Mouse (Mus musculus) limb, embryonic 11.5 days (tissue): Measurements from ENCODE around the gene Bax. TPM values are rescaled to one million over a fixed set of nuclear protein-coding genes. Genes with fewer than 3 reads are reported as not detected.

Experiments
- ATAC-seq: fragments of 200-750 bp; cut with Nextera tagmentation; 2 replicates; pipeline ENCODE4 v1.8.0; 2017; ENCODE audit warnings: low read depth; ENCODE audit not compliant: insufficient number of reproducible peaks, low FRiP score, low TSS enrichment
- DNase-seq: peaks from one replicate; pipeline ENCODE4 v3.0.0-alpha.2; 2015; ENCODE audit warnings: low spot score
- H3K27ac ChIP-seq: fragments of 300-500 bp; sonication (generic); replicated peaks from 2 replicates; pipeline ENCODE4 v1.5.1; 2014; ENCODE audit warnings: low read depth, mild to moderate bottlenecking, low read length
- H3K27me3 ChIP-seq: fragments of 300-500 bp; sonication (generic); 2 replicates; pipeline ENCODE4 v1.6.1; 2014; ENCODE audit warnings: mild to moderate bottlenecking, low read length, mixed read lengths; ENCODE audit not compliant: control insufficient read depth, insufficient read depth
- H3K36me3 ChIP-seq: fragments of 300-500 bp; sonication (generic); 2 replicates; pipeline ENCODE4 v1.6.1; 2014; ENCODE audit warnings: mild to moderate bottlenecking, low read length, moderate library complexity, mixed read lengths; ENCODE audit not compliant: control insufficient read depth, insufficient read depth
- H3K4me1 ChIP-seq: fragments of 300-500 bp; sonication (generic); 2 replicates; pipeline ENCODE4 v1.6.1; 2014; ENCODE audit warnings: low read length, mixed read lengths; ENCODE audit not compliant: control insufficient read depth, insufficient read depth
- H3K4me2 ChIP-seq: fragments of 300-500 bp; sonication (generic); 2 replicates; pipeline ENCODE4 v1.6.1; 2014; ENCODE audit warnings: low read depth, mild to moderate bottlenecking, moderate library complexity; ENCODE audit not compliant: severe bottlenecking
- H3K4me3 ChIP-seq: fragments of 300-500 bp; sonication (generic); 2 replicates; pipeline ENCODE4 v1.5.1; 2014; ENCODE audit warnings: low read depth, low read length
- H3K9ac ChIP-seq: fragments of 300-500 bp; sonication (generic); 2 replicates; pipeline ENCODE4 v1.6.1; 2014; ENCODE audit warnings: mild to moderate bottlenecking, low read length
- H3K9me3 ChIP-seq: fragments of 300-500 bp; sonication (generic); 2 replicates; pipeline ENCODE4 v1.6.1; 2016; ENCODE audit warnings: low read length; ENCODE audit not compliant: control insufficient read depth
- WGBS: fragments of 180-500 bp; shearing (Covaris S2); extraction: QIAGEN DNeasy Blood & Tissue Kit; methylation state at CpG from one replicate; pipeline ENCODE4 v1.1.7; 2014; 5-methylcytosine and 5-hydroxymethylcytosine counted together
- polyA plus RNA-seq: library from polyadenylated mRNA; unstranded; fragments of >200 nt; fragmentation: Nextera tagmentation; extraction: Ambion mirVana; gene quantifications from 2 replicates; pipeline ENCODE4 v1.2.1, GENCODE M21; 2014

Gene Bax
- polyA plus RNA-seq, 1 experiment from 2014 or later = 186 TPM

DNA sequence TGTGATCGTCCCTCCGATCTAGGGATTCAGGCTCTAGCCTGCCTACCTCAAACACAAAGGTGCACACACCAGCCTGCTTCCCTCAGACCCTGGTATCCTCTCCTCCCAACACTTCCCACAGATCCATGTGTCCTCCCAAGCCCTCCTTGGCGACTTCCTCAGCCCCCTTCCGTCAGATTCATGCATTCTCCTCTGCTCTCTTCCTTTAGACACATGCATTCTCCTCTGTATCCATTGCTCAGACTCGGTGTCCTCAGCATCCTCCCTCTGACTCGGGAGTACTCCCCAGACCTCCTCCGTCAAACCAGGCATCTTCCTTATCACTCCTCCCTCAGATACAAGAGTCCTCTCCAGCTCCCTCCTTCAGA, 32.9 kb downstream of the Bax start:
- ATAC-seq (no peak), DNase-seq (no peak)
- Histone ChIP-seq H3K4me1 (peaks cover 36% of the 10 kb centered on the region), H3K27ac (0 out of 2 replicates have a peak overlapping the region, but pooled peaks have one; percentile 3), H3K9me3 (no peaks in the 10 kb centered on the region), H3K4me3 (peak overlapping the region; percentile 82), H3K4me2 (peak overlapping the region; percentile 92), H3K27me3 (no peaks in the 10 kb centered on the region), H3K9ac (peak overlapping the region; percentile 55), H3K36me3 (peaks cover 6% of the 10 kb centered on the region)
- WGBS = 2% methylated on average over 7 of the region's 7 CpGs

DNA sequence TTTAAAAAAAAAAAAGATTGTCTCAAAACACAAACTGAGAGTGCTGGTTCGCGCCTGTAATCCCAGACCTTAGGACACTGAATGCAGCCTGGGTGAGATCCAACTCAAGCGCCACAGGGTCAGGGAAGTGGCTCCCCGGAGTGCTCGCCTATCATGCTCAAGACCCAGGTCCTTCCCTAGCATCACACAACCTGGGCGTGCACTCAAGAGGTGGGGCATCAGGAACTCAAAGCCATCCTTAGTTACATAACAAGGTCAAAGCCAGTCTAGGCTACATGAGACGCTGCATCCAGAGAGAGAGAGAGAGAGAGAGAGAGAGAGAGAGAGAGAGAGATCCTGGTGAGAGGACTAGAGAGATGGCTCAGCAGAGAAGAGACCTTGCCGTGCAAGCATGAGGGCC, 40.1 kb downstream of the Bax start:
- no peaks in the 10 kb centered on the region for H3K27me3 ChIP-seq
- WGBS = 93% methylated on average over 8 of the region's 8 CpGs
- no peak for ATAC-seq

DNA sequence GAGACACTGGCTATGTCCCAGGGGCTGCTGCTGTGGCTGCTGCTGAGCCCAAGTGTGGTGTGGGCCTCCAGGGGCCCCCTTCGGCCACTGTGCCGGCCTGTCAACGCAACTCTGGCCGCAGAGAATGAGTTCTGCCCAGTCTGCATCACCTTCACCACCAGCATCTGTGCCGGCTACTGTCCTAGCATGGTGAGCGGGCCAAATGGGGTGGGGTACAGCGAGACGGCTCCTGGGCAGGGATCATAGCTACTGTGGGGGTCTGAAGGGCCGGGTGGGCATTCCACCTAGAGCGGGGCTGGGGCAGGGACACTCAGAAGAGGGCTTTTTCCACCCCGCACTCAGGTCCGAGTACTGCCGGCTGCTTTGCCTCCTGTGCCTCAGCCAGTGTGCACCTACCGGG, 45.5 kb downstream of the Bax start:
- no peak for DNase-seq
- WGBS = 90% methylated on average over 14 of the region's 14 CpGs
- ATAC-seq = no peak
- H3K4me2 ChIP-seq = no peak overlapping the region
- H3K27ac ChIP-seq = no peak overlapping the region
- H3K36me3 ChIP-seq = peaks cover 23% of the 10 kb centered on the region
- H3K9ac ChIP-seq = no peak overlapping the region
- peaks cover 12% of the 10 kb centered on the region; the same call in 1 of the 2 replicates for H3K4me1 ChIP-seq
- H3K4me3 ChIP-seq = no peak overlapping the region
- peaks cover 36% of the 10 kb centered on the region for H3K27me3 ChIP-seq
- no peaks in the 10 kb centered on the region for H3K9me3 ChIP-seq

More for the DNA sequence above, 40.1 kb downstream of the Bax start:
- DNase-seq = no peak
- Histone ChIP-seq H3K4me2 (no peak overlapping the region), H3K27ac (no peak overlapping the region), H3K36me3 (peaks cover 32% of the 10 kb centered on the region), H3K9ac (no peak overlapping the region), H3K4me3 (no peak overlapping the region), H3K9me3 (no peaks in the 10 kb centered on the region), H3K4me1 (no peaks in the 10 kb centered on the region)

GRCm38 (mm10) chr7:45420615-45420919, 46.1 kb downstream of the Bax start, which contains the start of gene Lhb:
Lhb (plus strand) TSS chr7:45420820.
- peaks cover 43% of the 10 kb centered on the region for H3K27me3 ChIP-seq
- peak within 1 kb of the TSS; percentile 25 for H3K4me2 ChIP-seq
- H3K9ac ChIP-seq = no peak within 1 kb of the TSS
- DNase-seq = no peak
- H3K4me1 ChIP-seq = peaks cover 15% of the 10 kb centered on the region; the same call in 1 of the 2 replicates
- H3K27ac ChIP-seq = no peak within 1 kb of the TSS
- ATAC-seq = no peak
- H3K4me3 ChIP-seq = no peak within 1 kb of the TSS
- H3K9me3 ChIP-seq = no peaks in the 10 kb centered on the region
- H3K36me3 ChIP-seq = peaks cover 20% of the 10 kb centered on the region
- 53% methylated on average over 6 of the region's 6 CpGs for WGBS

DNA sequence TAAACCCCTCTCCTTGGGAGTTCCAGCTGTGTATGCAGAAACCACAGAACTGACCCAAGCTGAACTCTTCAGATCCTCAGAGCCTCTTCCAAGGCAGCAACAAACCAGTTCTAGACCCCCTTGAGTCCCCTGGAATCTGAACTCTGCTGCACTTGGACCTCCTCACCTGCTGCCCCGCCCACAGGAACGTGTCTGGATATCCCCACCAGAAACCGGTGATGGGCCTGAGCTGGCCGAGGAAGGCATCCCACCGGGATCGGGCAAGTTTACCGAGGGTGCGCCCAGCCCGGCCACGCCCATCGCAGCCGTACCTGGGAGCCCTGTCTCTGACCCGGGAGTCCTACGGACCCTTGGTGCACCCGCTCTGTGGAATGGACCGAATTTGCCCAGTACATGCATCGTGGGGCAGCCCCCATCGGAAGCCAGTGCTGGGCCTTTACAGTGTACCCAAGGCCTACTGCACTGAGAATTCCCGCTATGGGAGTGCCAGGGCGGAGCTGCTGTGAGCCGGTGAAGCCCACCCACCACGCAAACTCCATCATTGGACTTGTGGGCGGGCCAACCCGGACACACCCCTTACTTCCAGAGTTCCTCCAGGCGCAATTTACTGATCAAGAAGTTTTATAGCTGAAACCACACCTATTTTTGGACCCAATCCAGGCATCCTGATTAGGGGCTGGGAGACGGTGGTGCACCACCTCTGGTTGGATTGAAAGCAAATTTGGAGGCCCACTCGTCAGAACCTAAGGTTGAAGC, 46.7 kb downstream of the Bax start:
- peaks cover 15% of the 10 kb centered on the region; the same call in 1 of the 2 replicates for H3K4me1 ChIP-seq
- peak overlapping the region; percentile 25 for H3K4me2 ChIP-seq
- peaks cover 17% of the 10 kb centered on the region for H3K36me3 ChIP-seq
- H3K27me3 ChIP-seq = peaks cover 48% of the 10 kb centered on the region
- no peak overlapping the region for H3K27ac ChIP-seq
- WGBS = 13% methylated on average over 27 of the region's 27 CpGs
- H3K4me3 ChIP-seq = no peak overlapping the region
- ATAC-seq (no peak), DNase-seq (peak; percentile 47)
- no peaks in the 10 kb centered on the region for H3K9me3 ChIP-seq
- H3K9ac ChIP-seq = no peak overlapping the region

GRCm38 (mm10) chr7:45417962-45418492, 48.7 kb downstream of the Bax start:
- ATAC-seq (no peak), DNase-seq (peak; percentile 49)
- Histone ChIP-seq H3K4me3 (no peak overlapping the region), H3K36me3 (peaks cover 13% of the 10 kb centered on the region), H3K4me1 (peaks cover 22% of the 10 kb centered on the region), H3K9ac (0 out of 2 replicates have a peak overlapping the region, but pooled peaks have one; percentile 30), H3K9me3 (no peaks in the 10 kb centered on the region), H3K27ac (no peak overlapping the region), H3K4me2 (0 out of 2 replicates have a peak overlapping the region, but pooled peaks have one; percentile 7), H3K27me3 (peaks cover 68% of the 10 kb centered on the region)
- WGBS = 9% methylated on average over 13 of the region's 13 CpGs

GRCm38 (mm10) chr7:45415636-45416035, 51.1 kb downstream of the Bax start:
- no peak overlapping the region for H3K27ac ChIP-seq
- peak overlapping the region; percentile 24; the same call in 1 of the 2 replicates for H3K4me2 ChIP-seq
- no peak for DNase-seq
- no peaks in the 10 kb centered on the region for H3K9me3 ChIP-seq
- ATAC-seq = no peak
- H3K27me3 ChIP-seq = peaks cover 86% of the 10 kb centered on the region
- WGBS = 13% methylated on average over 37 of the region's 37 CpGs
- no peak overlapping the region for H3K9ac ChIP-seq
- H3K4me1 ChIP-seq = peaks cover 22% of the 10 kb centered on the region
- H3K4me3 ChIP-seq = no peak overlapping the region
- H3K36me3 ChIP-seq = no peaks in the 10 kb centered on the region

DNA sequence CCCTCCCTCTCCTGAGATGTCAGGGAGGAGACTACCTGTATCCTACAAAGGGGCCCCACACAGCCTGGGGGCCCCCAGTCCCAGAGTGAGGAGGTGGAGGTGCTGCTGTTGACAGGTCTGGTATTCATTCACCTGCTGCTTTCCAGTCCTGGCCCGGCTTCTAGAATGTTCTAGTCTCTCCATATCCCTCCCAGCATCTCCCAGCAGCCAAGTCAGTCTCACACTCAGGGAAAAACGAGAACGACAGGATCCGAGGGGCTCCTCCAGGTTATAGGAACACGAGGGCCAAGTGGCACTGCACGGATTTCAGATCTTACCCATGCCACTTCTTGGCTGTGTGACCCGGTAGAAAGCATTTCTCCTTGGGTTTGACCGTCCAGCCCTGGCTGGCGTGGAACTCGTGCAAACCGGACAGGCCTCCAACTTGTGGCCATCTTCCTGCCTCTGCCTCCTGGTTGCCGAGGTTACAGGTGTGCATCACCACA, 51.9 kb downstream of the Bax start:
- peaks cover 16% of the 10 kb centered on the region for H3K4me1 ChIP-seq
- no peak overlapping the region for H3K9ac ChIP-seq
- WGBS = 39% methylated on average over 12 of the region's 12 CpGs
- H3K4me2 ChIP-seq = no peak overlapping the region; the same call in 1 of the 2 replicates
- no peak overlapping the region for H3K27ac ChIP-seq
- ATAC-seq (no peak), DNase-seq (peak; percentile 33)
- no peaks in the 10 kb centered on the region for H3K36me3 ChIP-seq
- H3K4me3 ChIP-seq = no peak overlapping the region
- peaks cover 88% of the 10 kb centered on the region for H3K27me3 ChIP-seq
- no peaks in the 10 kb centered on the region for H3K9me3 ChIP-seq
